Mouse (Mus musculus): ENCODE results near the gene Cbx8. TPM values are rescaled to one million over a fixed set of nuclear protein-coding genes. Genes with fewer than 3 reads are reported as not detected.

Cbx8 gene
- polyA plus RNA-seq, 1 experiment from 2014 or later = 7.5 TPM

- WGBS = 67% methylated on average over 6 of the region's 6 CpGs
- no peak for ATAC-seq (replicated peaks; ENCODE audit: insufficient number of reproducible peaks, insufficient read depth, low FRiP score, low read depth)
These were observed 33.2 kb upstream of the Cbx8 start for GRCm38 (mm10) chr11:119073876-119074433.

GRCm38 (mm10) chr11:119072986-119073385 is 32.2 kb upstream of the Cbx8 start:
- Histone ChIP-seq H3K4me3 (no peak overlapping the region), H3K4me2 (no peak overlapping the region), H3K9ac (no peak overlapping the region), H3K27ac (no peak overlapping the region), H3K9me3 (replicated peaks) (no peaks in the 10 kb centered on the region), H3K27me3 (peaks cover 11% of the 10 kb centered on the region), H3K36me3 (no peaks in the 10 kb centered on the region), H3K4me1 (replicated peaks) (peaks cover under 1% of the 10 kb centered on the region)
- WGBS = 67% methylated on average over 6 of the region's 6 CpGs
- no peak for ATAC-seq (replicated peaks; ENCODE audit: insufficient number of reproducible peaks, insufficient read depth, low FRiP score, low read depth)

More at GRCm38 (mm10) chr11:119073876-119074433, 33.2 kb upstream of the Cbx8 start:
- H3K36me3 ChIP-seq = no peaks in the 10 kb centered on the region
- peaks cover 10% of the 10 kb centered on the region for H3K4me1 ChIP-seq (replicated peaks)
- no peaks in the 10 kb centered on the region for H3K9me3 ChIP-seq (replicated peaks)
- no peak overlapping the region for H3K9ac ChIP-seq
- H3K27ac ChIP-seq = no peak overlapping the region
- peaks cover 11% of the 10 kb centered on the region for H3K27me3 ChIP-seq
- no peak overlapping the region for H3K4me2 ChIP-seq
- H3K4me3 ChIP-seq = no peak overlapping the region

GRCm38 (mm10) chr11:119072239-119072638 is 31.5 kb upstream of the Cbx8 start:
- Histone ChIP-seq H3K36me3 (no peaks in the 10 kb centered on the region), H3K27ac (no peak overlapping the region), H3K4me3 (no peak overlapping the region), H3K9ac (no peak overlapping the region), H3K4me1 (replicated peaks) (no peaks in the 10 kb centered on the region), H3K4me2 (no peak overlapping the region), H3K9me3 (replicated peaks) (no peaks in the 10 kb centered on the region), H3K27me3 (peaks cover 11% of the 10 kb centered on the region)
- WGBS = 78% methylated on average over 7 of the region's 7 CpGs
- no peak for ATAC-seq (replicated peaks; ENCODE audit: insufficient number of reproducible peaks, insufficient read depth, low FRiP score, low read depth)

DNA sequence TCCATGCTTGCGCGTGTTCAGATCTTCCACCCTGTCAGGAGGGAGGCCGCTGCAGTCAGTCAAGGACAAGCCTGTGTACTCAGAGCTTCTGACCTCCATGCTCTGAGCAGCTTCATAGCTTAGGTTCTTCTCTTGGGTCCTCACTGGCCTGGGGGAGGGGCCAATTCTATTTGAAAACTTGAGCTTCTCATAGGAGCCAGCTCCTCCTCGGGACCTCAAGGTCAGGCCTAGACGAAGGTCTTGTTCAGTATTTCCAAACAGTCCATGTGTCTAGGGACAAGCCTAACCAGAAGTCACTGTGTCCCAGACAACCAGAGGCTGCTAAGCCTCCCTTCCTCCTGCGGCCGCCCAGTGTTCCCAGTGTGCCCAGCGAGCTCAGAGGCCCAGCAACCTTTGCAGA is 26.1 kb upstream of the Cbx8 start:
- WGBS = 84% methylated on average over 8 of the region's 8 CpGs
- Histone ChIP-seq H3K4me1 (replicated peaks) (no peaks in the 10 kb centered on the region), H3K4me2 (no peak overlapping the region), H3K36me3 (no peaks in the 10 kb centered on the region), H3K27ac (no peak overlapping the region), H3K4me3 (no peak overlapping the region), H3K9me3 (replicated peaks) (no peaks in the 10 kb centered on the region), H3K9ac (no peak overlapping the region), H3K27me3 (peaks cover 18% of the 10 kb centered on the region)
- no peak for ATAC-seq (replicated peaks; ENCODE audit: insufficient number of reproducible peaks, insufficient read depth, low FRiP score, low read depth)

- Histone ChIP-seq H3K27ac (no peak overlapping the region), H3K36me3 (no peaks in the 10 kb centered on the region), H3K4me2 (no peak overlapping the region), H3K9me3 (replicated peaks) (no peaks in the 10 kb centered on the region), H3K27me3 (peaks cover 76% of the 10 kb centered on the region), H3K9ac (no peak overlapping the region), H3K4me1 (replicated peaks) (peaks cover 43% of the 10 kb centered on the region), H3K4me3 (no peak overlapping the region)
- ATAC-seq (replicated peaks; ENCODE audit: insufficient number of reproducible peaks, insufficient read depth, low FRiP score, low read depth) = no peak
- WGBS = 14% methylated on average over 3 of the region's 3 CpGs
These were observed 18.5 kb upstream of the Cbx8 start for GRCm38 (mm10) chr11:119059256-119059655.

- peak overlapping the region; percentile 97 for H3K4me2 ChIP-seq
- peaks cover 52% of the 10 kb centered on the region for H3K4me1 ChIP-seq (replicated peaks)
- no peak overlapping the region for H3K27ac ChIP-seq
- no peaks in the 10 kb centered on the region for H3K36me3 ChIP-seq
- H3K27me3 ChIP-seq = peaks cover 81% of the 10 kb centered on the region
- ATAC-seq (replicated peaks; ENCODE audit: insufficient number of reproducible peaks, insufficient read depth, low FRiP score, low read depth) = no peak
- H3K9me3 ChIP-seq (replicated peaks) = no peaks in the 10 kb centered on the region
- WGBS = 3% methylated on average over 58 of the region's 58 CpGs
- no peak overlapping the region; the same call in 1 of the 2 replicates for H3K9ac ChIP-seq
- H3K4me3 ChIP-seq = peak overlapping the region; percentile 67
These were observed 17.5 kb upstream of the Cbx8 start for GRCm38 (mm10) chr11:119058041-119058995.

DNA sequence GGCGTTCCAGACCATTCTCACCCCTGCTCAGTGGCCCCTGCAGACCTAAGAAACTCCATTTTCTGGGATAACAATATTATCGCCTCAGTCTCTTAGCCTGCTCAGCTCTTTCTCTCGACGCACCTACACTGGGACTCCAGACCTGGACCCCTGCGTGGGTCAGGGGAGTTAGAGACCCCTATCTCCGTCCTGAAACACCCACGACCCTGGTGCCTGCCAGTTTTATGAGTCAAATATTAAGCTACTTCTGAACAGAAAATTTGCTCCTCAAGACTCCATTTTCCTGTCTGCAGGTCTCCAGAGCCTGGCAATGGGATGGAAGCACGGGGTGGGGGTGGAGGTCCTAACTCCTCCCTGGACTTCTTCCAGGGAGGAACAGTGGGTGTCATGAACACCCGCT is 16.5 kb upstream of the Cbx8 start:
- Histone ChIP-seq H3K27ac (no peak overlapping the region), H3K4me2 (peak overlapping the region; percentile 97), H3K36me3 (no peaks in the 10 kb centered on the region), H3K27me3 (peaks cover 76% of the 10 kb centered on the region), H3K4me3 (peak overlapping the region; percentile 67), H3K9me3 (replicated peaks) (no peaks in the 10 kb centered on the region), H3K4me1 (replicated peaks) (peaks cover 61% of the 10 kb centered on the region), H3K9ac (peak overlapping the region; percentile 85)
- no peak for ATAC-seq (replicated peaks; ENCODE audit: insufficient number of reproducible peaks, insufficient read depth, low FRiP score, low read depth)
- 7% methylated on average over 9 of the region's 9 CpGs for WGBS

GRCm38 (mm10) chr11:119056301-119057211 is 15.8 kb upstream of the Cbx8 start:
- WGBS = under 1% methylated on average over 57 of the region's 65 CpGs
- Histone ChIP-seq H3K36me3 (no peaks in the 10 kb centered on the region), H3K9me3 (replicated peaks) (no peaks in the 10 kb centered on the region), H3K4me1 (replicated peaks) (peaks cover 68% of the 10 kb centered on the region), H3K27ac (peak overlapping the region; percentile 79), H3K4me2 (peak overlapping the region; percentile 97), H3K27me3 (peaks cover 76% of the 10 kb centered on the region), H3K4me3 (peak overlapping the region; percentile 67), H3K9ac (peak overlapping the region; percentile 85)
- peak; percentile 10; the same call in 1 of the 2 replicates for ATAC-seq (replicated peaks; ENCODE audit: insufficient number of reproducible peaks, insufficient read depth, low FRiP score, low read depth)

GRCm38 (mm10) chr11:119055571-119056131 is 14.9 kb upstream of the Cbx8 start:
- Histone ChIP-seq H3K4me2 (peak overlapping the region; percentile 97), H3K9ac (peak overlapping the region; percentile 85), H3K9me3 (replicated peaks) (no peaks in the 10 kb centered on the region), H3K4me1 (replicated peaks) (peaks cover 68% of the 10 kb centered on the region), H3K36me3 (no peaks in the 10 kb centered on the region), H3K27me3 (peaks cover 77% of the 10 kb centered on the region), H3K27ac (0 out of 2 replicates have a peak overlapping the region, but pooled peaks have one; percentile 9), H3K4me3 (peak overlapping the region; percentile 67)
- 2% methylated on average over 32 of the region's 32 CpGs for WGBS
- no peak for ATAC-seq (replicated peaks; ENCODE audit: insufficient number of reproducible peaks, insufficient read depth, low FRiP score, low read depth)

- no peak for ATAC-seq (replicated peaks; ENCODE audit: insufficient number of reproducible peaks, insufficient read depth, low FRiP score, low read depth)
- H3K36me3 ChIP-seq = no peaks in the 10 kb centered on the region
- 4% methylated on average over 47 of the region's 47 CpGs for WGBS
- no peak overlapping the region for H3K27ac ChIP-seq
- H3K27me3 ChIP-seq = peaks cover 77% of the 10 kb centered on the region
- H3K4me2 ChIP-seq = peak overlapping the region; percentile 97
- no peaks in the 10 kb centered on the region for H3K9me3 ChIP-seq (replicated peaks)
- H3K4me1 ChIP-seq (replicated peaks) = peaks cover 68% of the 10 kb centered on the region
- 0 out of 2 replicates have a peak overlapping the region, but pooled peaks have one; percentile 85 for H3K9ac ChIP-seq
- peak overlapping the region; percentile 67 for H3K4me3 ChIP-seq
These were observed 13.9 kb upstream of the Cbx8 start for GRCm38 (mm10) chr11:119054351-119055345.
